Mouse (Mus musculus) liver, embryonic 15.5 days (tissue): Measurements from ENCODE around the gene Gm17387. TPM values are rescaled to one million over a fixed set of nuclear protein-coding genes. Genes with fewer than 3 reads are reported as not detected.
"Not testable (repeated sequence)": the region's sequence is repeated elsewhere in the genome, so short reads cannot be mapped to it uniquely, and the experiment has no call there.

Experiments
- ATAC-seq: fragments of 200-750 bp; cut with Nextera tagmentation; 2 replicates; pipeline ENCODE4 v1.8.0; 2017; ENCODE audit warnings: moderate number of reproducible peaks, mild to moderate bottlenecking, moderate library complexity; ENCODE audit not compliant: insufficient read depth
- H3K27ac ChIP-seq: fragments of 300-500 bp; sonication (generic); replicated peaks from 2 replicates; pipeline ENCODE4 v1.5.1; 2015; ENCODE audit warnings: mild to moderate bottlenecking, inconsistent platforms
- H3K27me3 ChIP-seq: fragments of 300-500 bp; sonication (generic); 2 replicates; pipeline ENCODE4 v1.6.1; 2015; ENCODE audit warnings: mild to moderate bottlenecking, inconsistent platforms
- H3K36me3 ChIP-seq: fragments of 300-500 bp; sonication (generic); replicated peaks from 2 replicates; pipeline ENCODE4 v1.6.1; 2015; ENCODE audit warnings: moderate library complexity, mild to moderate bottlenecking, inconsistent platforms
- H3K4me1 ChIP-seq: fragments of 300-500 bp; sonication (generic); replicated peaks from 2 replicates; pipeline ENCODE4 v1.6.1; 2015; ENCODE audit warnings: inconsistent platforms
- H3K4me2 ChIP-seq: fragments of 300-500 bp; sonication (generic); 2 replicates; pipeline ENCODE4 v1.6.1; 2015; ENCODE audit warnings: moderate library complexity, mild to moderate bottlenecking, inconsistent platforms
- H3K4me3 ChIP-seq: fragments of 300-500 bp; sonication (generic); replicated peaks from 2 replicates; pipeline ENCODE4 v1.5.1; 2015; ENCODE audit warnings: mild to moderate bottlenecking, inconsistent platforms
- H3K9ac ChIP-seq: fragments of 300-500 bp; sonication (generic); 2 replicates; pipeline ENCODE4 v1.6.1; 2015; ENCODE audit warnings: moderate library complexity, mild to moderate bottlenecking, inconsistent platforms
- H3K9me3 ChIP-seq: fragments of 300-500 bp; sonication (generic); replicated peaks from 2 replicates; pipeline ENCODE4 v1.6.1; 2016; ENCODE audit warnings: inconsistent platforms
- WGBS: fragments of 180-500 bp; shearing (Covaris S2); methylation state at CpG from one replicate; pipeline ENCODE4 v1.1.7; 2015; ENCODE audit warnings: mixed read lengths; ENCODE audit not compliant: insufficient replicate concordance; 5-methylcytosine and 5-hydroxymethylcytosine counted together
- polyA plus RNA-seq: library from polyadenylated mRNA; unstranded; fragments of >200 nt; fragmentation: Nextera tagmentation; extraction: Ambion mirVana; gene quantifications from 2 replicates; pipeline ENCODE4 v1.2.1, GENCODE M21; 2015

Gene Gm17387
- polyA plus RNA-seq, 1 experiment from 2014 or later = not detected

GRCm38 (mm10) chr7:141036624-141037023 lies 7.7 kb downstream of the Gm17387 start:
- H3K36me3 ChIP-seq, H3K4me3 ChIP-seq, ATAC-seq, H3K9me3 ChIP-seq, H3K27me3 ChIP-seq, H3K9ac ChIP-seq, H3K27ac ChIP-seq, H3K4me2 ChIP-seq: not testable (repeated sequence)
- WGBS = 59% methylated on average over 1 of the region's 2 CpGs
- H3K4me1 ChIP-seq = peaks cover 33% of the 10 kb centered on the region

GRCm38 (mm10) chr7:141038090-141039032 lies 9.4 kb downstream of the Gm17387 start:
- H3K4me2 ChIP-seq = peak overlapping the region; percentile 11; the same call in 1 of the 2 replicates

GRCm38 (mm10) chr7:141039386-141040107 lies 10.6 kb downstream of the Gm17387 start:
- no peak overlapping the region for H3K9ac ChIP-seq
- no peak for ATAC-seq
- H3K4me1 ChIP-seq = peaks cover 50% of the 10 kb centered on the region
- H3K4me2 ChIP-seq = no peak overlapping the region
- H3K9me3 ChIP-seq = no peaks in the 10 kb centered on the region
- H3K36me3 ChIP-seq = no peaks in the 10 kb centered on the region
- no peak overlapping the region for H3K27ac ChIP-seq
- H3K27me3 ChIP-seq = no peaks in the 10 kb centered on the region
- no peak overlapping the region for H3K4me3 ChIP-seq
- 81% methylated on average over 4 of the region's 4 CpGs for WGBS

More at GRCm38 (mm10) chr7:141038090-141039032, 9.4 kb downstream of the Gm17387 start:
- no peak overlapping the region for H3K4me3 ChIP-seq
- WGBS = 38% methylated on average over 20 of the region's 21 CpGs
- H3K4me1 ChIP-seq = peaks cover 40% of the 10 kb centered on the region
- no peaks in the 10 kb centered on the region for H3K9me3 ChIP-seq
- no peaks in the 10 kb centered on the region for H3K27me3 ChIP-seq
- no peaks in the 10 kb centered on the region for H3K36me3 ChIP-seq
- H3K27ac ChIP-seq = peak overlapping the region; percentile 38; the same call in 1 of the 2 replicates
- peak; percentile 54; the same call in 1 of the 2 replicates for ATAC-seq
- H3K9ac ChIP-seq = no peak overlapping the region

GRCm38 (mm10) chr7:141040867-141041606 lies 12.1 kb downstream of the Gm17387 start:
- WGBS = 55% methylated on average over 6 of the region's 9 CpGs
- H3K27ac ChIP-seq = peak overlapping the region; percentile 56; the same call in 1 of the 2 replicates
- H3K4me3 ChIP-seq = no peak overlapping the region
- no peak for ATAC-seq
- no peaks in the 10 kb centered on the region for H3K27me3 ChIP-seq
- no peak overlapping the region for H3K4me2 ChIP-seq
- no peaks in the 10 kb centered on the region for H3K36me3 ChIP-seq
- H3K9me3 ChIP-seq = no peaks in the 10 kb centered on the region
- H3K4me1 ChIP-seq = peaks cover 51% of the 10 kb centered on the region
- no peak overlapping the region for H3K9ac ChIP-seq

- H3K9ac ChIP-seq = no peak overlapping the region
- no peaks in the 10 kb centered on the region for H3K36me3 ChIP-seq
- 30% methylated on average over 5 of the region's 5 CpGs for WGBS
- H3K9me3 ChIP-seq = no peaks in the 10 kb centered on the region
- no peaks in the 10 kb centered on the region for H3K27me3 ChIP-seq
- no peak for ATAC-seq
- H3K4me1 ChIP-seq = peaks cover 56% of the 10 kb centered on the region
- H3K4me3 ChIP-seq = no peak overlapping the region
- H3K4me2 ChIP-seq = no peak overlapping the region
- H3K27ac ChIP-seq = peak overlapping the region; percentile 56
Observed at GRCm38 (mm10) chr7:141041661-141042060, 12.7 kb downstream of the Gm17387 start.

GRCm38 (mm10) chr7:141042539-141042938 lies 13.6 kb downstream of the Gm17387 start:
- Histone ChIP-seq H3K4me1 (peaks cover 63% of the 10 kb centered on the region), H3K27me3 (no peaks in the 10 kb centered on the region), H3K27ac (peak overlapping the region; percentile 69), H3K4me2 (peak overlapping the region; percentile 39), H3K9ac (peak overlapping the region; percentile 30), H3K4me3 (no peak overlapping the region), H3K9me3 (no peaks in the 10 kb centered on the region), H3K36me3 (no peaks in the 10 kb centered on the region)
- ATAC-seq = peak; percentile 63
- WGBS = 20% methylated on average over 4 of the region's 4 CpGs

- Histone ChIP-seq H3K36me3 (no peaks in the 10 kb centered on the region), H3K4me1 (peaks cover 58% of the 10 kb centered on the region), H3K4me2 (peak overlapping the region; percentile 83), H3K27ac (peak overlapping the region; percentile 86), H3K4me3 (no peak overlapping the region), H3K9ac (peak overlapping the region; percentile 18; the same call in 1 of the 2 replicates), H3K27me3 (no peaks in the 10 kb centered on the region), H3K9me3 (no peaks in the 10 kb centered on the region)
- peak; percentile 65 for ATAC-seq
- WGBS = 18% methylated on average over 6 of the region's 6 CpGs
Observed at GRCm38 (mm10) chr7:141046931-141047580, 18.1 kb downstream of the Gm17387 start.

GRCm38 (mm10) chr7:141047581-141048225 lies 18.8 kb downstream of the Gm17387 start:
- Histone ChIP-seq H3K4me3 (peak overlapping the region; percentile 43), H3K9me3 (no peaks in the 10 kb centered on the region), H3K4me2 (peak overlapping the region; percentile 83), H3K4me1 (peaks cover 55% of the 10 kb centered on the region), H3K36me3 (no peaks in the 10 kb centered on the region), H3K27me3 (no peaks in the 10 kb centered on the region), H3K9ac (peak overlapping the region; percentile 32; the same call in 1 of the 2 replicates), H3K27ac (peak overlapping the region; percentile 86)
- ATAC-seq = peak; percentile 60
- WGBS = 8% methylated on average over 16 of the region's 19 CpGs

GRCm38 (mm10) chr7:141048226-141049218 lies 19.6 kb downstream of the Gm17387 start:
- H3K4me2 ChIP-seq = peak overlapping the region; percentile 83
- H3K4me1 ChIP-seq = peaks cover 47% of the 10 kb centered on the region
- peak overlapping the region; percentile 32; the same call in 1 of the 2 replicates for H3K9ac ChIP-seq
- peak; percentile 75 for ATAC-seq
- H3K36me3 ChIP-seq = no peaks in the 10 kb centered on the region
- peak overlapping the region; percentile 86 for H3K27ac ChIP-seq
- H3K27me3 ChIP-seq = no peaks in the 10 kb centered on the region
- H3K9me3 ChIP-seq = no peaks in the 10 kb centered on the region
- WGBS = 7% methylated on average over 21 of the region's 21 CpGs
- H3K4me3 ChIP-seq = peak overlapping the region; percentile 43
